Mouse (Mus musculus) kidney, embryonic 15.5 days (tissue): ENCODE results near the gene Rpl28. TPM values are rescaled to one million over a fixed set of nuclear protein-coding genes. Genes with fewer than 3 reads are reported as not detected.

ENCODE experiments used
- ATAC-seq: fragments of 200-750 bp; cut with Nextera tagmentation; replicated peaks from 2 replicates; pipeline ENCODE4 v1.8.0; 2017; ENCODE audit warnings: moderate TSS enrichment; ENCODE audit not compliant: low FRiP score
- H3K27ac ChIP-seq: fragments of 300-500 bp; sonication (generic); 2 replicates; pipeline ENCODE4 v1.5.1; 2015; ENCODE audit warnings: mild to moderate bottlenecking, inconsistent platforms
- H3K27me3 ChIP-seq: fragments of 300-500 bp; sonication (generic); 2 replicates; pipeline ENCODE4 v1.6.1; 2015; ENCODE audit warnings: inconsistent platforms
- H3K36me3 ChIP-seq: fragments of 300-500 bp; sonication (generic); 2 replicates; pipeline ENCODE4 v1.6.1; 2015; ENCODE audit warnings: inconsistent platforms
- H3K4me1 ChIP-seq: fragments of 300-500 bp; sonication (generic); 2 replicates; pipeline ENCODE4 v1.6.1; 2015; ENCODE audit warnings: inconsistent platforms
- H3K4me2 ChIP-seq: fragments of 300-500 bp; sonication (generic); 2 replicates; pipeline ENCODE4 v1.6.1; 2015; ENCODE audit warnings: moderate library complexity, mild to moderate bottlenecking, inconsistent platforms
- H3K4me3 ChIP-seq: fragments of 300-500 bp; sonication (generic); replicated peaks from 2 replicates; pipeline ENCODE4 v1.5.1; 2015; ENCODE audit warnings: mild to moderate bottlenecking, inconsistent platforms
- H3K9ac ChIP-seq: fragments of 300-500 bp; sonication (generic); 2 replicates; pipeline ENCODE4 v1.6.1; 2015; ENCODE audit warnings: mild to moderate bottlenecking, inconsistent platforms
- H3K9me3 ChIP-seq: fragments of 300-500 bp; sonication (generic); replicated peaks from 2 replicates; pipeline ENCODE4 v1.6.1; 2016; ENCODE audit warnings: inconsistent platforms
- WGBS: fragments of 180-500 bp; shearing (Covaris S2); methylation state at CpG from one replicate; pipeline ENCODE4 v1.1.7; 2015; ENCODE audit warnings: mixed read lengths; 5-methylcytosine and 5-hydroxymethylcytosine counted together
- polyA plus RNA-seq: library from polyadenylated mRNA; unstranded; fragments of >200 nt; fragmentation: Nextera tagmentation; extraction: Ambion mirVana; gene quantifications from 2 replicates; pipeline ENCODE4 v1.2.1, GENCODE M21; 2015

The Rpl28 gene
- polyA plus RNA-seq, 1 experiment from 2014 or later, result 408 TPM

DNA sequence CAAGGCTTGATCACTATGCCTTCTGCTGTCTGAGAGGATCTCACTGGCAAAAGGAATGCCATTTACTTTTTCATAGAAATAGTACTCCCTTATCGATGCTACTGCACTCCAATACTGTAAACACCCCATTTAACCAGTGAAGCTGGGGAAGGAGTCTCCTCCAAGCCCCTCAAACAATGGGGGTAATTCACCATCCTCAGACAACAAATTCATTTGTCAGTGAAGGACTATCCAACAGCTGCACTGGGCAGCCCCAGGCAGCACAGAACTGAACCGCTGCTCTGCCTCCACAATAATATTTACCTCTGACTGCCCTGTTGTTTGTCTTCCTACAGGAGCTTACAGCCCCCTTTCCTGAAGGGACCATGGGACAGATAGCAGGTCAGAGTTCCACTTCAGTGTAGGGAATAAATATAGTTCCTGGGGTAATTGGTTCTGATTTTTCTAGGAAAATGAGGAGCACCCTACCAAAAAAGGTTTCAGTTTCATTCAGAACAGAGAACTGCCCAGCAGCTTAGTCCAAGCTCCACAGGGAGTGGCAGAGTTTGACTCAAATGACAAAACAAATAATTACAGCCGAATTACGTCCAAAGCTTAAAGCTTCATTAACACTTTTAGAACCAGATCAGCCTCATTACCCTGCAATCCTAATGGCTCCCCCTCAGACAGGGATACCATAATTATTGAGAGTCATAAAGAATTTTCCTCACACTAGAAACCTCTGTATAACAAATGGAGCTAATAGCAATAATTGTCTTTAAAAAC lies 27.5 kb upstream of the Rpl28 start:
- peaks cover 6% of the 10 kb centered on the region; the same call in 1 of the 2 replicates for H3K27me3 ChIP-seq
- H3K4me2 ChIP-seq, result no peak overlapping the region
- no peak overlapping the region for H3K27ac ChIP-seq
- H3K9ac ChIP-seq, result no peak overlapping the region
- no peaks in the 10 kb centered on the region for H3K9me3 ChIP-seq
- no peaks in the 10 kb centered on the region for H3K36me3 ChIP-seq
- no peak for ATAC-seq
- no peak overlapping the region for H3K4me3 ChIP-seq
- 13% methylated on average over 4 of the region's 4 CpGs for WGBS
- H3K4me1 ChIP-seq, result 0 out of 2 replicates have a peak, but pooled peaks cover 5% of the 10 kb centered on the region

DNA sequence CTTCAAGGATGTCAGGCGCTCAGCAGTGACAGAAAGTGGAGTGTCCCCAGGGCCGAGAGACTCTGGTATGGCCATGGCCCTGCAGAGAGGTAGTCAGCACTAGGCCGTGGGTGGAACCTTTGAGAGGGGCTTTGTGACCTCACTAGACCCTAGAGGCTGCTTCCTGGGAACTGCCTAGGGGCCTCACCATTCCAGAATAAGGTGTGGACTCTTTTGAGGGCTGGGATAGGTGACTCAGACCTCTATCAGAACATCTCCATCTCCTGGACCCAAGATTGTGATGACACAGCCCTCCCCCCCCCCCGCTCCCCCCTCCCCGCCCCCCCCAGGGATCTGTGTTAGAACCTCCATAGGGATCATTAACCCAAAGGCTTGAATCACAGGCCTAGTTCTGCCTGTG lies 21.5 kb upstream of the Rpl28 start, which contains the start of gene Fam71e2:
TSS of gene Fam71e2 (minus strand) at position 101 of the 400 bp plus-strand sequence.
- Histone ChIP-seq H3K27ac (no peak within 1 kb of the TSS), H3K9ac (no peak within 1 kb of the TSS), H3K27me3 (peaks cover 24% of the 10 kb centered on the region), H3K4me2 (no peak within 1 kb of the TSS), H3K9me3 (no peaks in the 10 kb centered on the region), H3K4me3 (no peak within 1 kb of the TSS), H3K4me1 (no peaks in the 10 kb centered on the region), H3K36me3 (no peaks in the 10 kb centered on the region)
- WGBS, result 80% methylated on average over 3 of the region's 5 CpGs
- ATAC-seq, result no peak

DNA sequence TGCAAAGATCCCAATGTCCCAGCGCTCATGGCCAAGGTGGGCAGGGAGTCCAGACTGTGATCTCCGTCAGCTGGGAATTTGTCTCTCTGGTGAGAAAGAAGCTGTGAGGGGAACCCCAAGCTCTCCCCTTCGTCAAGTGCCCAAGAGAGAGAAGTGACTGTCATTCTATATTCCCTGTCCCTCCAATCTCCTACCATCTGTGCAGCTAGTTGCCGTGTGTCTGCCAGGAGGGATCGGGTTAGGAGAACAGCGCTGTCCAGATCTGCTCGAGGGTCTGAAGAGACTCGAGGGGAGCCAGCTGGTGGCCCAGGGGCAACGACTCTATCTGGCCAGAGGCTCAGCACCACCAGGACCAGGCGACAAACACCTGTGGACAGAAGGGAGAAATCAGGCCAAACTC lies 16.5 kb upstream of the Rpl28 start:
- H3K27me3 ChIP-seq, result peaks cover 60% of the 10 kb centered on the region
- no peak overlapping the region for H3K9ac ChIP-seq
- no peak for ATAC-seq
- H3K36me3 ChIP-seq, result no peaks in the 10 kb centered on the region
- H3K27ac ChIP-seq, result no peak overlapping the region
- H3K4me2 ChIP-seq, result no peak overlapping the region
- H3K4me1 ChIP-seq, result peaks cover 28% of the 10 kb centered on the region
- 45% methylated on average over 10 of the region's 10 CpGs for WGBS
- H3K9me3 ChIP-seq, result no peaks in the 10 kb centered on the region
- H3K4me3 ChIP-seq, result no peak overlapping the region

DNA sequence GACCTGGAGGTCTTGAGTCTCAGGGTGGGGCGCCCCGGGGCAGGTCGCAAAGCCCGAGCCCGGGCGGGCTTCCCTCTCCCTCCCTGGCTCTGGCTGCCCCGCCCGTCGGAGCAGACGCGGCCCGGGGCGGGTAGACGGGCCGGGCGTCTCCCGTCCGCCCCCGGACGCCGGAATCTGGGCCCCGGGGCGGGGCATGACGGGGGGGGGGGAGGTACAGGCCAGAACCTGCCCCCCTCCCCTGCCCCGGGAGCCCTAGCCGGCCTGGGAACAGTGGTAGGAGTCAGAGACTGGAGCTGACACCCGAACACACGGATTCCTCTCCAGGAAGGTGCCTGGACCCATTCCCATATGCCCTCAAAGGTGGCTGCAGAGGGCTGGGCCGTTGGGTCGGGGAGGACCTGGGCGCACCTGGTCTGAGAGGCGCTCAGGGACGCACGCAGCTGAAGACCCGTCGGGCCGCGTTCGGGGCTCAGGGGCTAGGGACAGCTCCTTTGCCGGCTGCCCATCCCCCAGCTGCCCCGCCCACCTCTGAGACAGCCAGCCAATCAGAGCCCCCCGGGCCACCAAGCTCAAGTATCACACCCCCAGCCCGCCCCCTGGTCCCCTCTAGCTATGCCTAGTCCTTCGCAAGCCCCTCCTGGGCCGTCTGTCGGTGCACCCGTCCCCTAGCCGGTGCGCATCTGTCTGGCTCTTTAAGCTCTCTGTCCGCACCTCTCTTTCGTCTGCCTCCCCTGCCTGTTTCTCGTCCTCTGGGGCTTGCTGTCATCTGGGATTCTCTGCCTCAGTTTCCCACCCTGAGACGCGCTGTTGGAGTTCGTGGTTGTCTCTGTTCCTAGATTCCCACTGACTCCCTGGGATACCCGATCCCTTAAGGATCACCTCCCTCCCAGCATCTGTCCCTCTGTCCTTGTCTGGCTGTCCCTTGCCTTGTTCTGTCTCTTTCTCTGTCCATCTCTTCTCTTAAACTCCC lies 15.5 kb upstream of the Rpl28 start:
- peak overlapping the region; percentile 34 for H3K4me3 ChIP-seq
- no peak overlapping the region for H3K27ac ChIP-seq
- peaks cover 60% of the 10 kb centered on the region for H3K27me3 ChIP-seq
- under 1% methylated on average over 55 of the region's 56 CpGs for WGBS
- H3K9ac ChIP-seq, result peak overlapping the region; percentile 14; the same call in 1 of the 2 replicates
- ATAC-seq, result peak; percentile 82
- peaks cover 33% of the 10 kb centered on the region for H3K4me1 ChIP-seq
- no peaks in the 10 kb centered on the region for H3K36me3 ChIP-seq
- H3K4me2 ChIP-seq, result peak overlapping the region; percentile 53
- H3K9me3 ChIP-seq, result no peaks in the 10 kb centered on the region

DNA sequence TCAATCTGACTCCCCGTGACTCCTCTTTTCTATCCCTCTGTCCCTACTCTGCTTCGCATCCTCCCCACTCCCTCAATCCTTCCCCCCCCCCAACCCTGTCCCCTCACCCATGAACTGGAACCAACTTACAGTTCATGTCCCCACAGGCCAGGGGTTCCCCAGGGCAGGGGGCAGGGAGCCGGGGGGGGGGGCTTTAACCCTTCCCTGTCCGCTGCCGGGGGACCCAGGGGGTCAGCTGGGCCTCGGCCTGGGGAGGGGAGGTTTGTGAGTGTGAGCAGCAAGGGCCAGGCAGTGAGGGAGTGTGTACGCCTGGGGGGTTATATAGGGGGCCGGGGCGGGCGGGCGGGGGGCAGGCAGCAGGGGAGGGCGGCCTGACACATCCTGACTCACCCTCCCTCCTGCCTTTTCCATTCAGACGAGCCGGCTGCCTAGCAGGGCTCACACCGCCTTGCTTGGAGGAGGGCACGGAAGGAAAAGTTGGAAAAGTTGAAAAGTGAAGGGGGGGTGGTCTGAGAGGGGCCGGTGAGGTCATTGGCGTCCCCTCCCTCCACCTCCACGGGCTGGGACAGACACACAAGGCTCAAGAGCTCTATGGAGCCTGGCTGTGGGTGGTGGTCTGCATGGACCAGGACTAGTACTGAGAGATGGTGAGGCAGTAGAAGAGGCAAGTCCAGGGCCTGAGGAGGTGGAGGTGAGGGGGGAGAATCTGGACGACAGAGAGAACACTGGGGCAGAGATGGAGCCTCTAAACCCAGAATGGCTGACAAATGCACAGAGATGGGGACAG lies 14.6 kb upstream of the Rpl28 start:
- Histone ChIP-seq H3K36me3 (no peaks in the 10 kb centered on the region), H3K27ac (no peak overlapping the region), H3K4me2 (peak overlapping the region; percentile 53), H3K9me3 (no peaks in the 10 kb centered on the region), H3K27me3 (peaks cover 60% of the 10 kb centered on the region), H3K9ac (0 out of 2 replicates have a peak overlapping the region, but pooled peaks have one; percentile 14), H3K4me3 (peak overlapping the region; percentile 34), H3K4me1 (peaks cover 33% of the 10 kb centered on the region)
- peak; percentile 26; the same call in 1 of the 2 replicates for ATAC-seq
- WGBS, result 5% methylated on average over 15 of the region's 20 CpGs

DNA sequence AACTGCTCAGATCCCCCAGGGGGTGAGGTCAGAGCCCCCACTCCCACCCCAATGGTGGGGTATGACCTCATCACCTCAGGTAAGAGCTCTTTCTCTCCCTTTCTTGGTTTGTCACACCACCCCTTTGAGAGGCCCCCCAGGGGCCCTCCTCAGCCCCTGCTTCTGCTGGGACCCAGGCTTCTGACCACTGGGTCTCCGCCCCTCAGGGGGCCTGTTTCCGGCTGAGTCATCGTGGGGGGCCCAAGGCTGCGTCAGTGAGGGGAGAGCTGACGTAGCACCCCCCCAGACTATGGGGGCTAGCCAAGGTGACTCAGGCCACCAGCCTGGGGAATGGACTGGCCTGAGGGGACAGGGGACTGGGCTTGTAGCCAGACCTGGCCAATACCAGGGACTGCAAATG lies 12.8 kb upstream of the Rpl28 start:
- WGBS, result 31% methylated on average over 5 of the region's 5 CpGs
- ATAC-seq, result no peak
- no peak overlapping the region for H3K4me2 ChIP-seq

DNA sequence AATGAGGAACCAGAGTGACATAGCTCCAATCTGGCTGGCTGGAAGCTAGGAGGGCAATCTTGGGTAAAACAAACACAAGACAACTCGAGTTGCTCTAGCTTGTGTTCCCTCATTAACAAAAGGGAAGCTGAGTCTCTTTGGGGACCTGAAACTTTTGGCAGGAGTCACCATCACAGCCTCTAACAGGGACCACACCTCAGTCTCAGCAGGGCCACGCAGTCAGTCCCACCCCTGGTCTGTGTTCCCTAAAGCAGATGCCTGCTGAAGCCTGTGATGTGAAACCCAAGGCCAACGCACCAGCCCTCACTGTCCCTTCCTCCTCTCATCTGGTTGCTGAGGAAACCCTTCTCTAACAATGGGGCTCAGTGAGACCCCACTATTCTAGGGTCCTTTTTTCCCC lies 10.5 kb upstream of the Rpl28 start:
- no peak overlapping the region for H3K4me3 ChIP-seq
- H3K4me2 ChIP-seq, result no peak overlapping the region
- H3K4me1 ChIP-seq, result peaks cover 28% of the 10 kb centered on the region
- H3K36me3 ChIP-seq, result 0 out of 2 replicates have a peak, but pooled peaks cover 3% of the 10 kb centered on the region
- H3K27ac ChIP-seq, result no peak overlapping the region
- H3K27me3 ChIP-seq, result peaks cover 29% of the 10 kb centered on the region
- H3K9me3 ChIP-seq, result no peaks in the 10 kb centered on the region
- 51% methylated on average over 3 of the region's 3 CpGs for WGBS
- no peak overlapping the region for H3K9ac ChIP-seq
- no peak for ATAC-seq

More for the DNA sequence above, 12.8 kb upstream of the Rpl28 start:
- Histone ChIP-seq H3K27ac (no peak overlapping the region), H3K4me1 (peaks cover 33% of the 10 kb centered on the region), H3K9ac (no peak overlapping the region), H3K4me3 (no peak overlapping the region), H3K9me3 (no peaks in the 10 kb centered on the region), H3K27me3 (peaks cover 51% of the 10 kb centered on the region), H3K36me3 (0 out of 2 replicates have a peak, but pooled peaks cover 3% of the 10 kb centered on the region)

DNA sequence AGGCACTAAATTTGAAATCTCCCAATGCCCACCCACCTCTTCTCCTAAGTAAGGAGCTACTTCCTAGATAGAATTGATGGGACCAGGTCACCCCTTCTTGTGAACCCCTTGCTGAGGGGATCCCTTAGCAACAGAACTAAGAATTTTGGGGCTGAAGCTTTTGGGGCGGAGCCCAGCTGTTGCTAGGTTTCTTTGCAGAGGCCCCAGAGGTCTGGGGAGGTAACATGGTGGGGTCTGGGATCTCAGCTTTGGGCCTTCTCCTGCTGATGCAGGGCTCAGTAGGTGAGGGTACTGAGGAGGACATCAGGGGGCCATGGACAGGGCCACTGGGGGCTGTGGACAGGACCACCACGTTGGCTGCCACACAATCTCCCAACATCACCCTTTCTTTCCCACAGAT lies 9.9 kb upstream of the Rpl28 start, which contains the start of the genes Il11 and Tmem190:
TSS of gene Il11 (minus strand) at position 101 of the 400 bp plus-strand sequence.
TSS of gene Tmem190 (plus strand) at position 179 of the 400 bp plus-strand sequence.
- Histone ChIP-seq H3K27me3 (peaks cover 23% of the 10 kb centered on the region), H3K4me3 (no peak within 1 kb of the TSS), H3K36me3 (0 out of 2 replicates have a peak, but pooled peaks cover 3% of the 10 kb centered on the region), H3K4me1 (peaks cover 22% of the 10 kb centered on the region), H3K9ac (no peak within 1 kb of the TSS), H3K9me3 (no peaks in the 10 kb centered on the region), H3K27ac (no peak within 1 kb of the TSS), H3K4me2 (no peak within 1 kb of the TSS)
- ATAC-seq, result no peak
- WGBS, result 76% methylated on average over 2 of the region's 2 CpGs

DNA sequence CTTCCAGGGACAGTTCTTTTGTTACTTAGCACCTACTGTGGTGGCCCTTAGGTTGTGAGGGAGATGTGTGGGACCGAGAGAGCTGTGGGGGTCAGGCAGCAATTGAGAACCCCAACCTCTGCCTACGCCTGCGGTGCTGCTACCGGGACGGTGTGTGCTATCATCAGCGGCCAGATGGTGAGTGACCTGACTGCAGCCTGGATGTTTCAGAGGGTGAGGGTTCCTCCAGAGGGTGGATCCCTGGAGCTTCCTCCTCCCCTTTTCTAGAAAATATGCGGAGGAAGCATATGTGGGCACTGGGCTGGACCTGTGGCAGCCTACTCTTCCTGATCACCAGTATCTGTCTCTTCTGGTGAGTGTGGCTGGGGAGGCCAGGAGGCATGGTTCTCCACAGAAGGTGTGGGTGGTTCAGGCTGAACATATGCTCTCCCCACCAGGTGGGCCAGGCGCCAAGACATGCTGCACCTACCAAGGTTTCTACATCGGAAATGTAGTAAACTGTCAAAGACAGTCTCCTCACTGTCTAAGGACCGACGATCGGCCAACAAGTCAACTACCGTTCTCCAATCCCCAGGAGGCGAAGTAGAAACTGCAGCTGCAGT lies 8.9 kb upstream of the Rpl28 start:
- ATAC-seq, result no peak
- 74% methylated on average over 14 of the region's 14 CpGs for WGBS
- no peaks in the 10 kb centered on the region for H3K9me3 ChIP-seq
- H3K4me1 ChIP-seq, result peaks cover 22% of the 10 kb centered on the region
- H3K27me3 ChIP-seq, result peaks cover 13% of the 10 kb centered on the region
- no peak overlapping the region for H3K4me2 ChIP-seq
- H3K9ac ChIP-seq, result no peak overlapping the region
- no peak overlapping the region for H3K4me3 ChIP-seq
- 0 out of 2 replicates have a peak, but pooled peaks cover 3% of the 10 kb centered on the region for H3K36me3 ChIP-seq
- no peak overlapping the region for H3K27ac ChIP-seq

DNA sequence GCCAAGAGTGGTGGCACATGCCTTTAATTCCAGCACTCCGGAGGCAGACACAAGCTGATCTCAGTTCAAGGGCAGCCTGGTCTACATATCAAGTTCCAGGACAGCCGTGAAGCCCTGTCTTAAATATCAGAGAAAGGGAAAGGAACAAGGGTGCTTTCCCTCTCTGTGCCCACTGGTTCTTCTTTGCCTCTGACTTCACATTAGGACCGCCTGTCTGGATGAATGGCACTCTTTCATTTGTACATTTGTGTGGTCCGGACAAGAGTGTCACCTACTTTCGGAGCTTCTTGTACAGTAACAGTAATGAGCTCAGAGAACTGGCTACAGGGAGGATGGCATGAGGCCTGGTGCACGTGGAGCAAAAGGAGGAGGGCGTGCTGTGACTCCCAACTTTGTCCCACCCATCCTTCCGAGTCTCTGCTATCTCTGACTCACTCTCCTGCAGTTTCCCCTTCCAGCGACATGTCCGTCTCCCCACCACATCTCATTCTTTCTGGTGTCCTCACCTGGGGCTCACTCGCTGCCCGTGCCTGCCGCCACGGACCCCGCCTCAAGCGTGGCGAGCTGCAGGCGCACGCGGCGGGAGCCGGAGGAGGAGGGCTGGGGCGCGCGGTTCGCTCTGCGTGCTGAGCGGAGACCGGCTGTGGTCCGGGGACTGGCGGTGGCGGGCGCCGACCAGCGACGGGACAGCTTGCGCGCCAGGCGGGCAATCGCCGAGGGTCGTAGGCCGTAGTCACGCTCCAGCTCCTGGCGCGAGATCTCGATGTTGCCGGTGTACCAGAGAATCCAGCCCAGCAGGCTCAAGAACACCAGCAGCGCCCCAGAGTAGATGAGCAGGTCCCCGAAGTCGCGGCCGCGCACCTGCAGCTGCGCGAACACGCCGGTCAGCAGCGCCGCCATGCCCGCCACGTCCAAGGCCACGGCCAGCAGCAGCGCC lies 3.9 kb upstream of the Rpl28 start:
- peak overlapping the region; percentile 94 for H3K4me2 ChIP-seq
- ATAC-seq, result peak; percentile 55

More for the DNA sequence above, 3.9 kb upstream of the Rpl28 start:
- peak overlapping the region; percentile 87 for H3K27ac ChIP-seq
- H3K4me1 ChIP-seq, result peaks cover 15% of the 10 kb centered on the region
- WGBS, result 2% methylated on average over 64 of the region's 64 CpGs
- H3K4me3 ChIP-seq, result peak overlapping the region; percentile 59
- H3K27me3 ChIP-seq, result 0 out of 2 replicates have a peak, but pooled peaks cover 4% of the 10 kb centered on the region
- H3K9me3 ChIP-seq, result no peaks in the 10 kb centered on the region
- H3K9ac ChIP-seq, result peak overlapping the region; percentile 69
- H3K36me3 ChIP-seq, result peaks cover 5% of the 10 kb centered on the region
